Mouse (Mus musculus): Measurements from ENCODE around the gene Ffar4. TPM values are rescaled to one million over a fixed set of nuclear protein-coding genes. Genes with fewer than 3 reads are reported as not detected.

Gene Ffar4
- total RNA-seq, 4 experiments from 2014 or later, result not detected

Other genes starting within 250 kb of the Ffar4 start
- 1 to 10 TPM; 6.2 to 9.0 (median 7.7) TPM for gene Myof, start 53.5 kb upstream of the Ffar4 start, total RNA-seq (2022)
- under 1 TPM in 3 of 4 experiments, not detected in 1; 0.24 to 0.63 (median 0.25) TPM for gene Cep55, start 42.1 kb upstream of the Ffar4 start, total RNA-seq (2022)
- gene Rbp4, start 28.2 kb downstream of the Ffar4 start, total RNA-seq (2022), result 1 to 10 TPM; 1.9 to 2.4 (median 2.2) TPM
- gene Pde6c, start 35.7 kb downstream of the Ffar4 start, total RNA-seq (2022), result not detected
- gene Fra10ac1, start 127.1 kb downstream of the Ffar4 start, total RNA-seq (2022), result 10 to 100 TPM; 10.4 to 16.2 (median 13.0) TPM
- 10 to 100 TPM in 1 of 4 experiments, 1 to 10 TPM in 3; 2.0 to 11.5 (median 5.8) TPM for gene Lgi1, start 167.5 kb downstream of the Ffar4 start, total RNA-seq (2022)